Mouse (Mus musculus) embryonic fibroblast, embryonic 13.5 days (primary cell): Measurements from ENCODE around the gene Gpc2.

Experiments used
- CTCF ChIP-seq: IDR thresholded peaks from 2 replicates; pipeline ENCODE4 v1.5.1; 2011; ENCODE audit warnings: mild to moderate bottlenecking, control low read depth, low read length, moderate library complexity, borderline replicate concordance; ENCODE audit not compliant: insufficient read depth
- POLR2A ChIP-seq: IDR thresholded peaks from 2 replicates; pipeline ENCODE4 v1.6.1; 2011; ENCODE audit warnings: low read depth, mild to moderate bottlenecking, control low read depth, low read length, moderate library complexity

DNA sequence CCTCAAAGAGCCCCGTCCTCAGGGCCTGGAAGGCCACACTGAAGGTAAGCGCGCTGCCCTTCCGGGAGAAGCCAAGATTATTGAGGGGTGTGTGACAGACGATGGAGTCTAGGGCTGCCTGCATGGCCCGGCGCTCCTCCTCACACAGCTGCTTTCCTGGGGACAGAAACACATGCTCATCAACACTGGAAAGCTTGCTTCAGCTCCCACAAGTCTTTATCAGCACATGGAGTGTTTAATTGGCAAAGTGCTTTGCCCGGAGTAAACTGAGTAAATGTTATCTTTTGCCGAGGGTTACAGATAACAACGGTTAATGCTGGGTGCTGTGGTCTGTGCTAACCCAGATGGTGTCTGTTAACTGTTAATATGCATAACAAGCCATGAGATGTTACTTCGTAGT lies 19.0 kb downstream of the Gpc2 start:
- TF ChIP-seq CTCF, result no peak
- TF ChIP-seq POLR2A, result no peak
